Mouse (Mus musculus) MEL (cell line): Measurements from ENCODE around the gene Fgfr2. TPM values are rescaled to one million over a fixed set of nuclear protein-coding genes. Genes with fewer than 3 reads are reported as not detected.

Experiments
- polyA plus RNA-seq, 2 experiments: library from polyadenylated mRNA; stranded (reverse) in 1 of 2; unstranded in 1 of 2; fragments of >175 nt in 1 of 2; fragments of >200 nt in 1 of 2; gene quantifications; 2 replicates each; pipeline versions ENCODE4 v1.2.1 to v1.2.4; 2012; ENCODE audit warnings: low replicate concordance in 2 of 2, low read depth in 1 of 2; ENCODE audit not compliant: insufficient read length in 2 of 2, insufficient read depth in 1 of 2, missing spikeins in 1 of 2
- total RNA-seq: library from RNA; depleted of rRNA; stranded (reverse); fragments of 300-350 nt; gene quantifications from 2 replicates; pipeline ENCODE4 v1.2.3, GENCODE M21; 2012; rRNA removed

Gene Fgfr2
- total and polyA plus RNA-seq, 3 experiments, result not detected

Other genes with a start within 250 kb of the Fgfr2 start
- 18.0 and 18.5 TPM in 2 replicates for gene Zranb1, start 192.2 kb downstream of the Fgfr2 start, total RNA-seq
- gene Zranb1, start 192.2 kb downstream of the Fgfr2 start, polyA plus RNA-seq, result 10 to 100 TPM in 1 of 2 experiments, not detected in 1; 17.4 TPM
- 61.5 and 74.9 TPM in 2 replicates for gene Ctbp2, start 1.0 kb upstream of the Fgfr2 start, total RNA-seq
- gene Ctbp2, start 1.0 kb upstream of the Fgfr2 start, polyA plus RNA-seq, result 10 to 100 TPM in 1 of 2 experiments, not detected in 1; 90.7 TPM